ENCODE assay signal across 8 mouse cellular contexts in genomic region chr11:75652942-75653684, GRCm38 (mm10). TPM values are rescaled to one million over a fixed set of nuclear protein-coding genes. Genes with fewer than 3 reads are reported as not detected.
DNase-seq lines count a peak whose midpoint lies in the region; ATAC-seq and TF ChIP-seq lines count a peak whose summit lies in the region.

No protein-coding gene starts in this region.

- peak; percentile 23; the same call in 1 of the 2 replicates for TF ChIP-seq CTCF in layer of hippocampus, adult 2 months (conservative IDR thresholded peaks at IDR 0.05)

- H3K27ac ChIP-seq in layer of hippocampus, adult 2 months, result peak overlapping the region; percentile 75; the same call in 1 of the 2 replicates
- no peak overlapping the region for H3K27ac ChIP-seq in embryonic facial prominence, embryonic 12.5 days
- H3K27ac ChIP-seq in hindbrain, embryonic 12.5 days, result no peak overlapping the region
- peak overlapping the region; percentile 94 for H3K27ac ChIP-seq in liver, embryonic 11.5 days (ENCODE audit: low read depth, low read length)

- H3K4me2 ChIP-seq in embryonic facial prominence, embryonic 12.5 days (replicated peaks), result peak overlapping the region; percentile 85
- peak overlapping the region; percentile 85 for H3K4me2 ChIP-seq in hindbrain, embryonic 12.5 days (replicated peaks)
- H3K4me2 ChIP-seq in liver, embryonic 11.5 days, result peak overlapping the region; percentile 77

- no peak overlapping the region for H3K9ac ChIP-seq in embryonic facial prominence, embryonic 12.5 days
- H3K9ac ChIP-seq in hindbrain, embryonic 12.5 days, result no peak overlapping the region
- H3K9ac ChIP-seq in liver, embryonic 11.5 days (ENCODE audit: low read depth, low read length), result peak overlapping the region; percentile 44

- H3K4me3 ChIP-seq in layer of hippocampus, adult 2 months, result peak overlapping the region; percentile 61; the same call in 1 of the 2 replicates
- peak overlapping the region; percentile 48 for H3K4me3 ChIP-seq in embryonic facial prominence, embryonic 12.5 days
- H3K4me3 ChIP-seq in hindbrain, embryonic 12.5 days, result peak overlapping the region; percentile 49
- peak overlapping the region; percentile 79 for H3K4me3 ChIP-seq in liver, embryonic 11.5 days (ENCODE audit: low read depth, low read length)

- ATAC-seq in embryonic facial prominence, embryonic 12.5 days (ENCODE audit: insufficient number of reproducible peaks, insufficient read depth, low FRiP score, low TSS enrichment), result no peak
- no peak for ATAC-seq in hindbrain, embryonic 12.5 days (ENCODE audit: low FRiP score)
- ATAC-seq in liver, embryonic 11.5 days (replicated peaks; ENCODE audit: low FRiP score), result no peak

- 27% methylated on average over 14 of the region's 14 CpGs for WGBS in embryonic facial prominence, embryonic 12.5 days
- 25% methylated on average over 14 of the region's 14 CpGs for WGBS in hindbrain, embryonic 12.5 days
- WGBS in liver, embryonic 11.5 days, result 23% methylated on average over 14 of the region's 14 CpGs

- H3K27me3 ChIP-seq in embryonic facial prominence, embryonic 12.5 days, result peaks cover 24% of the 10 kb centered on the region
- peaks cover 43% of the 10 kb centered on the region for H3K27me3 ChIP-seq in hindbrain, embryonic 12.5 days
- no peaks in the 10 kb centered on the region for H3K27me3 ChIP-seq in liver, embryonic 11.5 days (replicated peaks; ENCODE audit: control insufficient read depth, insufficient read depth, low read length)

- no peaks in the 10 kb centered on the region for H3K9me3 ChIP-seq in embryonic facial prominence, embryonic 12.5 days
- no peaks in the 10 kb centered on the region for H3K9me3 ChIP-seq in hindbrain, embryonic 12.5 days (replicated peaks)
- no peaks in the 10 kb centered on the region for H3K9me3 ChIP-seq in liver, embryonic 11.5 days (ENCODE audit: control insufficient read depth, low read length)

- 0 out of 2 replicates have a peak, but pooled peaks cover 3% of the 10 kb centered on the region for H3K36me3 ChIP-seq in embryonic facial prominence, embryonic 12.5 days
- no peaks in the 10 kb centered on the region for H3K36me3 ChIP-seq in hindbrain, embryonic 12.5 days
- H3K36me3 ChIP-seq in liver, embryonic 11.5 days (ENCODE audit: control insufficient read depth, insufficient read depth, low read length), result peaks cover 5% of the 10 kb centered on the region; the same call in 1 of the 2 replicates

- DNase-seq in layer of hippocampus, adult 2 months (ENCODE audit: low spot score in 2 of 2), result no peak
- DNase-seq in layer of hippocampus, adult 9-10 months (ENCODE audit: low spot score), result no peak
- DNase-seq in liver, embryonic 11.5 days (ENCODE audit: low spot score), result peak; percentile 53
- peak; percentile 40 for DNase-seq in neural tube, embryonic 10.5 days (ENCODE audit: extremely low spot score, low spot score)
- DNase-seq in frontal cortex, adult 2 months (ENCODE audit: extremely low spot score in 1 of 2, low spot score in 1 of 2), result no peak
- no peak for DNase-seq in frontal cortex, postnatal 25 days (ENCODE audit: low spot score in 2 of 2)

- peaks cover 26% of the 10 kb centered on the region for H3K4me1 ChIP-seq in embryonic facial prominence, embryonic 12.5 days
- H3K4me1 ChIP-seq in hindbrain, embryonic 12.5 days, result peaks cover 41% of the 10 kb centered on the region
- H3K4me1 ChIP-seq in liver, embryonic 11.5 days (replicated peaks; ENCODE audit: control insufficient read depth, insufficient read depth, low read length), result peaks cover 52% of the 10 kb centered on the region

RNA-seq across cellular contexts. Expression of gene Myo1c, which starts 2.8 kb away (rescaled TPM):
- total RNA-seq in layer of hippocampus, adult 2 months (2021), result 10 to 100 TPM; 16.5 to 19.9 TPM
- 28.0 and 31.0 TPM in 2 replicates for polyA plus RNA-seq in embryonic facial prominence, embryonic 12.5 days (2016; fragmentation: Nextera tagmentation; extraction: Ambion mirVana)
- 18.7 and 19.3 TPM in 2 replicates for polyA plus RNA-seq in hindbrain, embryonic 12.5 days (2016; fragmentation: Nextera tagmentation; extraction: Ambion mirVana)
- polyA plus RNA-seq in liver, embryonic 11.5 days (2014; fragmentation: Nextera tagmentation; extraction: Ambion mirVana), result 37.4 and 41.9 TPM in 2 replicates
- polyA plus RNA-seq in frontal cortex, adult 2 months (2012; rRNA removed), result 15.8 and 19.3 TPM in 2 replicates

RNA-seq across cellular contexts. Expression of gene Inpp5k, which starts 22.3 kb away (rescaled TPM):
- 10 to 100 TPM; 49.4 to 50.4 TPM for total RNA-seq in layer of hippocampus, adult 2 months (2021)
- polyA plus RNA-seq in embryonic facial prominence, embryonic 12.5 days (2016; fragmentation: Nextera tagmentation; extraction: Ambion mirVana), result 19.8 and 20.8 TPM in 2 replicates
- 28.7 and 30.3 TPM in 2 replicates for polyA plus RNA-seq in hindbrain, embryonic 12.5 days (2016; fragmentation: Nextera tagmentation; extraction: Ambion mirVana)
- polyA plus RNA-seq in liver, embryonic 11.5 days (2014; fragmentation: Nextera tagmentation; extraction: Ambion mirVana), result 21.9 and 22.2 TPM in 2 replicates
- polyA plus RNA-seq in frontal cortex, adult 2 months (2012; rRNA removed), result 57.2 and 66.7 TPM in 2 replicates

RNA-seq across cellular contexts. Expression of gene Crk, which starts 25.9 kb away (rescaled TPM):
- 100 to 1,000 TPM; 123 to 136 TPM for total RNA-seq in layer of hippocampus, adult 2 months (2021)
- polyA plus RNA-seq in embryonic facial prominence, embryonic 12.5 days (2016; fragmentation: Nextera tagmentation; extraction: Ambion mirVana), result 135 and 142 TPM in 2 replicates
- polyA plus RNA-seq in hindbrain, embryonic 12.5 days (2016; fragmentation: Nextera tagmentation; extraction: Ambion mirVana), result 136 and 138 TPM in 2 replicates
- polyA plus RNA-seq in liver, embryonic 11.5 days (2014; fragmentation: Nextera tagmentation; extraction: Ambion mirVana), result 70.4 and 71.1 TPM in 2 replicates
- 83.6 and 84.2 TPM in 2 replicates for polyA plus RNA-seq in frontal cortex, adult 2 months (2012; rRNA removed)

Comparison
In these comparisons a context has a peak if more than half of its experiments do, and no peak if none do; other contexts are left out.
1. DNase-seq: peak in liver, embryonic 11.5 days (single experiment) and neural tube, embryonic 10.5 days (single experiment); none in layer of hippocampus, adult 2 months (0 of 2), layer of hippocampus, adult 9-10 months (single experiment), frontal cortex, adult 2 months (0 of 2) and frontal cortex, postnatal 25 days (0 of 2).
2. H3K27ac ChIP-seq: peak in layer of hippocampus, adult 2 months (single experiment) and liver, embryonic 11.5 days (single experiment); none in embryonic facial prominence, embryonic 12.5 days (single experiment) and hindbrain, embryonic 12.5 days (single experiment).
3. Peak in every context shown above with its lines, with median percentiles within 50 percentile points of each other: H3K4me3 ChIP-seq and H3K4me2 ChIP-seq.